Mouse (Mus musculus) spleen, postnatal 10 days (tissue): Measurements from ENCODE around the gene Mgarp.
"Not testable (repeated sequence)": the region's sequence is repeated elsewhere in the genome, so short reads cannot be mapped to it uniquely, and the experiment has no call there.

Source experiments
- DNase-seq, 2 experiments: peaks; one replicate each; pipeline ENCODE4 v3.0.0; 2021 to 2022; ENCODE audit warnings: low spot score in 2 of 2

The Mgarp gene

GRCm38 (mm10) chr3:51397700-51398299, 1.3 kb upstream of the Mgarp start:
- DNase-seq = no peak

- no peak for DNase-seq
Measured at GRCm38 (mm10) chr3:51395461-51396145, 935 bp downstream of the Mgarp start.

- DNase-seq = no peak
Measured at GRCm38 (mm10) chr3:51394881-51395280, 1.7 kb downstream of the Mgarp start.

GRCm38 (mm10) chr3:51393651-51394050, 2.9 kb downstream of the Mgarp start:
- no peak for DNase-seq

- DNase-seq = not testable (repeated sequence)
Measured at GRCm38 (mm10) chr3:51393018-51393417, 3.5 kb downstream of the Mgarp start.

GRCm38 (mm10) chr3:51391591-51391990, 4.9 kb downstream of the Mgarp start:
- no peak for DNase-seq

- DNase-seq = no peak
Measured at GRCm38 (mm10) chr3:51391095-51391494, 5.4 kb downstream of the Mgarp start.

- no peak for DNase-seq
Measured at GRCm38 (mm10) chr3:51388904-51389303, 7.6 kb downstream of the Mgarp start.

- no peak for DNase-seq
Measured at GRCm38 (mm10) chr3:51387868-51388381, 8.6 kb downstream of the Mgarp start.

- DNase-seq = no peak
Measured at GRCm38 (mm10) chr3:51387134-51387451, 9.4 kb downstream of the Mgarp start.

- DNase-seq = no peak
Measured at GRCm38 (mm10) chr3:51386441-51387133, 10.0 kb downstream of the Mgarp start.

GRCm38 (mm10) chr3:51383409-51383808, 13.1 kb downstream of the Mgarp start:
- DNase-seq = no peak

- DNase-seq = no peak
Measured at GRCm38 (mm10) chr3:51380660-51381014, 15.9 kb downstream of the Mgarp start.

GRCm38 (mm10) chr3:51379786-51380659, 16.5 kb downstream of the Mgarp start:
- no peak for DNase-seq

GRCm38 (mm10) chr3:51378665-51378946, 17.9 kb downstream of the Mgarp start:
- no peak for DNase-seq

- peak in 1 of 2 experiments; percentile 38 for DNase-seq
Measured at GRCm38 (mm10) chr3:51377878-51378664, 18.5 kb downstream of the Mgarp start.

GRCm38 (mm10) chr3:51375307-51376265, 21.0 kb downstream of the Mgarp start:
- DNase-seq = peak; percentile 41 to 76

GRCm38 (mm10) chr3:51373544-51373943, 23.0 kb downstream of the Mgarp start:
- no peak for DNase-seq

- DNase-seq = no peak
Measured at GRCm38 (mm10) chr3:51372883-51373282, 23.7 kb downstream of the Mgarp start.

- DNase-seq = no peak
Measured at GRCm38 (mm10) chr3:51371826-51372225, 24.7 kb downstream of the Mgarp start.
